Mouse (Mus musculus) G1E (cell line): ENCODE measurements around the gene Rbck1. TPM values are rescaled to one million over a fixed set of nuclear protein-coding genes. Genes with fewer than 3 reads are reported as not detected.

Source experiments
- ATAC-seq: 2 replicates; pipeline ENCODE4 v1.8.0; 2016; ENCODE audit warnings: mild to moderate bottlenecking; ENCODE audit not compliant: insufficient number of reproducible peaks, poor library complexity, low FRiP score, severe bottlenecking; ENCODE audit errors: extremely low read depth
- DNase-seq: peaks from one replicate; pipeline ENCODE4 v3.0.0; 2012; ENCODE audit warnings: low spot score
- H3K27me3 ChIP-seq: 2 replicates; pipeline ENCODE4 v1.6.1; 2012; ENCODE audit warnings: mild to moderate bottlenecking, low read length, inconsistent platforms; ENCODE audit not compliant: insufficient read depth
- H3K36me3 ChIP-seq: replicated peaks from 2 replicates; pipeline ENCODE3; 2012; ENCODE audit warnings: mild to moderate bottlenecking, inconsistent platforms
- H3K4me1 ChIP-seq: 2 replicates; pipeline ENCODE4 v1.6.1; 2012; ENCODE audit warnings: low read depth, low read length, inconsistent platforms, mixed read lengths; ENCODE audit not compliant: insufficient read depth
- H3K4me3 ChIP-seq: 2 replicates; pipeline ENCODE4 v1.5.1; 2012; ENCODE audit warnings: low read depth, mild to moderate bottlenecking, inconsistent platforms, low read length, moderate library complexity, mixed read lengths
- H3K9me3 ChIP-seq: replicated peaks from 2 replicates; pipeline ENCODE4 v1.6.1; 2012; ENCODE audit warnings: inconsistent platforms
- CTCF ChIP-seq: IDR thresholded peaks from 2 replicates; pipeline ENCODE4 v1.5.1; 2012; ENCODE audit warnings: low read depth, low read length, inconsistent platforms, mixed read lengths
- GATA1 ChIP-seq: IDR thresholded peaks from 2 replicates; pipeline ENCODE4 v1.6.1; 2012; ENCODE audit warnings: borderline replicate concordance, low read length, inconsistent platforms, mixed read lengths
- GATA2 ChIP-seq: IDR thresholded peaks from 2 replicates; pipeline ENCODE4 v1.6.1; 2012; ENCODE audit warnings: low read depth, low read length, inconsistent platforms, borderline replicate concordance
- POLR2AphosphoS5 ChIP-seq: IDR thresholded peaks from 2 replicates; pipeline ENCODE4 v1.6.1; 2012; ENCODE audit warnings: low read depth, low read length, inconsistent platforms; ENCODE audit not compliant: insufficient replicate concordance
- TAL1 ChIP-seq: conservative IDR thresholded peaks from 2 replicates; pipeline ENCODE4 v1.6.1; 2012; ENCODE audit warnings: low read depth, low read length, inconsistent platforms, mixed read lengths
- polyA plus RNA-seq: library from polyadenylated mRNA; stranded (reverse); fragments of >175 nt; gene quantifications from 2 replicates; pipeline ENCODE4 v1.2.3, GENCODE M21; 2012
- total RNA-seq, 2 experiments: library from RNA; stranded (forward) in 1 of 2; stranded (reverse) in 1 of 2; fragments of 200-1000 nt in 1 of 2; fragments of >200 nt in 1 of 2; fragmentation: Nextera tagmentation in 1 of 2; gene quantifications; 2 replicates each; pipeline ENCODE4 v1.2.3; 2014 to 2017

Gene Rbck1
- total and polyA plus RNA-seq, 3 experiments = 59.9 to 232 (median 156) TPM

- H3K4me3 ChIP-seq = no peak overlapping the region
- peaks cover 49% of the 10 kb centered on the region for H3K36me3 ChIP-seq
- no peaks in the 10 kb centered on the region for H3K9me3 ChIP-seq
- TF ChIP-seq GATA2 (no peak), CTCF (no peak), TAL1 (no peak), POLR2AphosphoS5 (no peak), GATA1 (no peak)
- DNase-seq = no peak
- ATAC-seq = no peak
- peaks cover 57% of the 10 kb centered on the region for H3K4me1 ChIP-seq
- no peaks in the 10 kb centered on the region for H3K27me3 ChIP-seq
These were observed 4.4 kb upstream of the Rbck1 start for GRCm38 (mm10) chr2:152336856-152337255.

DNA sequence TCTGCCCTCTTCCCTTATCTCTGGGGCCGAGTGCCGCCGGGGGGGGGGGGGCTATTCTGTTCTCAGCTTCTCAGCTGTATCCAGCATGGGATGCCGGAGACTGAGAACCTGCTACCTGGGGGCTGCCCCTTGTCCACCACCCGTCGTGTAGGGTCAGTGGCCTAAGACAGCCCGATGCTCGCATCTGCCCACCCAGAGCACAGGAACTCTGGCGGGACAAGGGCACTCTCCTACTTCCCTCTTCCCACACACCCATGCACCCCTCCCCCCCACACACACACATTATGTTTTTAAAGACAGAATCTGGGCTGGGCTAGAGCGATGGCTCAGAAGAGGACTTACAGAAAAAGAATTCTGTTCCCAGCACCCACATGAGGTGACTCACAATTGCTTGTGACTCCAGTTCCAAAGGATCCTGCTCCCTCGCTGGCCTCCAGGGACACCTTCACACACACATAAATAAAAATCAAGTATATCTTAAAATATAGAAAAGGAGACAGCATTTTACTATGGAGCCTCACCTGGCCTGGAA, 2.9 kb upstream of the Rbck1 start:
- no peak for DNase-seq
- TF ChIP-seq GATA1 (no peak), POLR2AphosphoS5 (no peak), GATA2 (no peak), CTCF (no peak), TAL1 (no peak)
- Histone ChIP-seq H3K27me3 (no peaks in the 10 kb centered on the region), H3K9me3 (no peaks in the 10 kb centered on the region), H3K4me1 (peaks cover 60% of the 10 kb centered on the region), H3K4me3 (peak overlapping the region; percentile 57; the same call in 1 of the 2 replicates), H3K36me3 (peaks cover 51% of the 10 kb centered on the region)
- ATAC-seq = no peak

- TF ChIP-seq CTCF (no peak), POLR2AphosphoS5 (no peak), GATA2 (no peak), TAL1 (no peak), GATA1 (no peak)
- Histone ChIP-seq H3K4me3 (no peak overlapping the region), H3K36me3 (peaks cover 51% of the 10 kb centered on the region), H3K27me3 (no peaks in the 10 kb centered on the region), H3K9me3 (no peaks in the 10 kb centered on the region), H3K4me1 (peaks cover 72% of the 10 kb centered on the region)
- no peak for DNase-seq
- ATAC-seq = no peak
These were observed 1.0 kb upstream of the Rbck1 start for GRCm38 (mm10) chr2:152333345-152334006.

- TF ChIP-seq GATA1 = no peak
- Histone ChIP-seq H3K9me3 (no peaks in the 10 kb centered on the region), H3K4me1 (peaks cover 75% of the 10 kb centered on the region), H3K4me3 (peak overlapping the region; percentile 91), H3K27me3 (no peaks in the 10 kb centered on the region), H3K36me3 (peaks cover 53% of the 10 kb centered on the region)
- DNase-seq = no peak
- no peak for ATAC-seq
These were observed 1.5 kb downstream of the Rbck1 start for GRCm38 (mm10) chr2:152330858-152331423.

DNA sequence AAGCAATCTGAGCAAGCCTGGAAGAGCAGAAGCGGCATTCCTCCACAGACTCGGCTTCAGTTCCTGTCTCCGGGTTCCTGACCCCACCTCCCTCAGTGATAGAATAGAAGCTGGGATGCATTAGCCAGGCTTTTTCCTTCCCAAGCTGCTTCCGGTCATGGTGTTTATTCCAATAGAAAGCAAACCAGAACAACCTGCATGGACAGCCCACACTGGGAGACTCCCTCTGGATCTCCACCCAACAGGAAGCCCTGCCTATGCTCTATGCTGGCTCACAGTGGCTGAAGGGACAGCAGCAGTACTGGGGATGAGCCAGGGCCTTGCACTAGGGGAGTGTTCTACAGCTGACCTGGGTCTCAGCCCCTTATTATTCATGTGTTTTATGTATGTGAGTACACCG, 4.5 kb downstream of the Rbck1 start:
- H3K27me3 ChIP-seq = no peaks in the 10 kb centered on the region
- H3K4me1 ChIP-seq = peaks cover 66% of the 10 kb centered on the region
- DNase-seq = no peak
- TF ChIP-seq TAL1 (no peak), GATA2 (no peak)
- peaks cover 81% of the 10 kb centered on the region for H3K36me3 ChIP-seq
- no peak overlapping the region for H3K4me3 ChIP-seq
- no peaks in the 10 kb centered on the region for H3K9me3 ChIP-seq
- ATAC-seq = no peak

DNA sequence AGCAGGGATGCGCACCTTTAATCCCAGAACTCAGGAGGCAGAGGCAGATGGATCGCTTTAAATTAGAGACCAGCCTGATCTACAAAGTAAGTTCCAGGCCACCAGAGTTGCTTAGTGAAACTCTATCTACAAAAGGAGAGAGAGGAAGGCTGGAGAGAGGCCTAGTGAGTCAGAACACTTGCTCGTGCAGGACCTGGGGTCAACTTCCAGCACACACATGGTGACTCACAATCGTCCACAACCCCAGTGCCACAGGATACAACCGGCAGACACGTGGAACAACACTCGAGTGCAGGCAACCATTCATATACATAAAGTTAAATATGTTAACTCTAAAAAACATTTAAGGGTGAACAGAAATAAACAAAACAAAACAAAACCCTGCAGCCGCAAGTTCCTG, 5.8 kb downstream of the Rbck1 start:
- H3K36me3 ChIP-seq = peaks cover 94% of the 10 kb centered on the region
- no peak overlapping the region for H3K4me3 ChIP-seq
- H3K9me3 ChIP-seq = no peaks in the 10 kb centered on the region
- H3K4me1 ChIP-seq = peaks cover 67% of the 10 kb centered on the region
- DNase-seq (no peak), ATAC-seq (no peak)
- TF ChIP-seq TAL1 (no peak), GATA1 (no peak), POLR2AphosphoS5 (no peak), GATA2 (no peak), CTCF (no peak)
- no peaks in the 10 kb centered on the region for H3K27me3 ChIP-seq
